Mouse (Mus musculus) neural tube, embryonic 12.5 days (tissue): ENCODE measurements around the gene Pde7b. TPM values are rescaled to one million over a fixed set of nuclear protein-coding genes. Genes with fewer than 3 reads are reported as not detected.

Experiments
- ATAC-seq: fragments of 200-750 bp; cut with Nextera tagmentation; 2 replicates; pipeline ENCODE4 v1.8.0; 2017; ENCODE audit warnings: low read depth, mild to moderate bottlenecking, moderate TSS enrichment, moderate library complexity; ENCODE audit not compliant: low FRiP score
- H3K27ac ChIP-seq: fragments of 300-500 bp; sonication (generic); 2 replicates; pipeline ENCODE4 v1.5.1; 2016
- H3K27me3 ChIP-seq: fragments of 300-500 bp; sonication (generic); replicated peaks from 2 replicates; pipeline ENCODE4 v1.6.1; 2016; ENCODE audit warnings: mild to moderate bottlenecking
- H3K36me3 ChIP-seq: fragments of 300-500 bp; sonication (generic); 2 replicates; pipeline ENCODE4 v1.6.1; 2016; ENCODE audit warnings: mild to moderate bottlenecking
- H3K4me1 ChIP-seq: fragments of 300-500 bp; sonication (generic); 2 replicates; pipeline ENCODE4 v1.6.1; 2016
- H3K4me2 ChIP-seq: fragments of 300-500 bp; sonication (generic); replicated peaks from 2 replicates; pipeline ENCODE4 v1.6.1; 2016; ENCODE audit warnings: mild to moderate bottlenecking
- H3K4me3 ChIP-seq: fragments of 300-500 bp; sonication (generic); 2 replicates; pipeline ENCODE4 v1.5.1; 2016
- H3K9ac ChIP-seq: fragments of 300-500 bp; sonication (generic); 2 replicates; pipeline ENCODE4 v1.6.1; 2016; ENCODE audit warnings: mild to moderate bottlenecking
- H3K9me3 ChIP-seq: fragments of 300-500 bp; sonication (generic); 2 replicates; pipeline ENCODE4 v1.6.1; 2016; ENCODE audit warnings: mild to moderate bottlenecking
- WGBS: fragments of 180-500 bp; shearing (Covaris S2); methylation state at CpG from one replicate; pipeline ENCODE4 v1.1.7; 2016; 5-methylcytosine and 5-hydroxymethylcytosine counted together
- polyA plus RNA-seq: library from polyadenylated mRNA; unstranded; fragments of >200 nt; fragmentation: Nextera tagmentation; extraction: Ambion mirVana; gene quantifications from 2 replicates; pipeline ENCODE4 v1.2.1, GENCODE M21; 2016

Gene Pde7b
- polyA plus RNA-seq, 1 experiment from 2014 or later = 3.5 TPM

GRCm38 (mm10) chr10:20382807-20383419, 342.0 kb downstream of the Pde7b start:
- H3K9me3 ChIP-seq = no peaks in the 10 kb centered on the region
- no peak overlapping the region for H3K4me3 ChIP-seq
- H3K27me3 ChIP-seq = no peaks in the 10 kb centered on the region
- H3K4me1 ChIP-seq = no peaks in the 10 kb centered on the region
- H3K9ac ChIP-seq = no peak overlapping the region
- no peak overlapping the region for H3K4me2 ChIP-seq
- peak; percentile 61; the same call in 1 of the 2 replicates for ATAC-seq
- H3K27ac ChIP-seq = no peak overlapping the region
- H3K36me3 ChIP-seq = no peaks in the 10 kb centered on the region
- WGBS = 78% methylated on average over 6 of the region's 6 CpGs

GRCm38 (mm10) chr10:20381352-20381751, 343.5 kb downstream of the Pde7b start:
- H3K4me2 ChIP-seq = no peak overlapping the region
- no peak overlapping the region for H3K27ac ChIP-seq
- no peak overlapping the region for H3K9ac ChIP-seq
- H3K4me3 ChIP-seq = no peak overlapping the region
- ATAC-seq = no peak
- H3K27me3 ChIP-seq = no peaks in the 10 kb centered on the region
- H3K9me3 ChIP-seq = no peaks in the 10 kb centered on the region
- H3K36me3 ChIP-seq = no peaks in the 10 kb centered on the region
- 80% methylated on average over 3 of the region's 3 CpGs for WGBS
- H3K4me1 ChIP-seq = no peaks in the 10 kb centered on the region

GRCm38 (mm10) chr10:20380798-20381197, 344.1 kb downstream of the Pde7b start:
- Histone ChIP-seq H3K27ac (no peak overlapping the region), H3K36me3 (no peaks in the 10 kb centered on the region), H3K27me3 (no peaks in the 10 kb centered on the region), H3K9me3 (no peaks in the 10 kb centered on the region), H3K4me2 (no peak overlapping the region), H3K4me3 (no peak overlapping the region), H3K9ac (no peak overlapping the region), H3K4me1 (no peaks in the 10 kb centered on the region)
- WGBS = 85% methylated on average over 3 of the region's 3 CpGs
- ATAC-seq = no peak

GRCm38 (mm10) chr10:20379071-20379735, 345.7 kb downstream of the Pde7b start:
- H3K9ac ChIP-seq = no peak overlapping the region
- H3K27ac ChIP-seq = no peak overlapping the region
- no peaks in the 10 kb centered on the region for H3K27me3 ChIP-seq
- ATAC-seq = no peak
- no peaks in the 10 kb centered on the region for H3K36me3 ChIP-seq
- H3K4me2 ChIP-seq = no peak overlapping the region
- no peaks in the 10 kb centered on the region for H3K4me1 ChIP-seq
- H3K4me3 ChIP-seq = no peak overlapping the region
- 86% methylated on average over 9 of the region's 9 CpGs for WGBS
- no peaks in the 10 kb centered on the region for H3K9me3 ChIP-seq

GRCm38 (mm10) chr10:20377621-20378020, 347.3 kb downstream of the Pde7b start:
- no peak overlapping the region for H3K4me2 ChIP-seq
- 93% methylated on average over 9 of the region's 9 CpGs for WGBS

GRCm38 (mm10) chr10:20372046-20372445, 352.8 kb downstream of the Pde7b start:
- no peak overlapping the region for H3K9ac ChIP-seq
- no peak overlapping the region for H3K4me3 ChIP-seq
- no peak overlapping the region for H3K4me2 ChIP-seq
- H3K36me3 ChIP-seq = no peaks in the 10 kb centered on the region
- WGBS = 93% methylated on average over 5 of the region's 5 CpGs
- no peak for ATAC-seq
- no peak overlapping the region for H3K27ac ChIP-seq
- H3K4me1 ChIP-seq = no peaks in the 10 kb centered on the region
- H3K27me3 ChIP-seq = no peaks in the 10 kb centered on the region
- H3K9me3 ChIP-seq = no peaks in the 10 kb centered on the region

More at GRCm38 (mm10) chr10:20377621-20378020, 347.3 kb downstream of the Pde7b start:
- no peak overlapping the region for H3K9ac ChIP-seq
- no peaks in the 10 kb centered on the region for H3K4me1 ChIP-seq
- ATAC-seq = no peak
- H3K36me3 ChIP-seq = no peaks in the 10 kb centered on the region
- H3K27me3 ChIP-seq = no peaks in the 10 kb centered on the region
- H3K27ac ChIP-seq = no peak overlapping the region
- no peak overlapping the region for H3K4me3 ChIP-seq
- no peaks in the 10 kb centered on the region for H3K9me3 ChIP-seq

GRCm38 (mm10) chr10:20362450-20363118, 362.3 kb downstream of the Pde7b start:
- peak; percentile 58; the same call in 1 of the 2 replicates for ATAC-seq
- Histone ChIP-seq H3K9me3 (no peaks in the 10 kb centered on the region), H3K4me2 (no peak overlapping the region), H3K27me3 (no peaks in the 10 kb centered on the region), H3K4me3 (no peak overlapping the region), H3K36me3 (peaks cover 4% of the 10 kb centered on the region), H3K4me1 (no peaks in the 10 kb centered on the region), H3K9ac (no peak overlapping the region), H3K27ac (no peak overlapping the region)
- WGBS = 84% methylated on average over 4 of the region's 4 CpGs

- no peak overlapping the region for H3K4me2 ChIP-seq
- H3K9ac ChIP-seq = no peak overlapping the region
- no peak overlapping the region for H3K4me3 ChIP-seq
- WGBS = 68% methylated on average over 10 of the region's 10 CpGs
- H3K9me3 ChIP-seq = no peaks in the 10 kb centered on the region
- peaks cover 8% of the 10 kb centered on the region for H3K36me3 ChIP-seq
- H3K27ac ChIP-seq = no peak overlapping the region
- H3K4me1 ChIP-seq = no peaks in the 10 kb centered on the region
- 0 out of 2 replicates have a peak, but pooled peaks have one; percentile 66 for ATAC-seq
- H3K27me3 ChIP-seq = no peaks in the 10 kb centered on the region
Observed at GRCm38 (mm10) chr10:20361542-20362449, 363.1 kb downstream of the Pde7b start.

- peak overlapping the region; percentile 84; the same call in 1 of the 2 replicates for H3K4me2 ChIP-seq
- ATAC-seq = no peak
- H3K4me3 ChIP-seq = no peak overlapping the region
- H3K9ac ChIP-seq = no peak overlapping the region
- 94% methylated on average over 2 of the region's 2 CpGs for WGBS
- H3K27me3 ChIP-seq = no peaks in the 10 kb centered on the region
- H3K36me3 ChIP-seq = peaks cover 10% of the 10 kb centered on the region
- H3K9me3 ChIP-seq = no peaks in the 10 kb centered on the region
- peaks cover 7% of the 10 kb centered on the region for H3K4me1 ChIP-seq
- H3K27ac ChIP-seq = no peak overlapping the region
Observed at GRCm38 (mm10) chr10:20348894-20349293, 376.0 kb downstream of the Pde7b start.
